ENCODE assay signal across 9 mouse cellular contexts in the genomic region with DNA sequence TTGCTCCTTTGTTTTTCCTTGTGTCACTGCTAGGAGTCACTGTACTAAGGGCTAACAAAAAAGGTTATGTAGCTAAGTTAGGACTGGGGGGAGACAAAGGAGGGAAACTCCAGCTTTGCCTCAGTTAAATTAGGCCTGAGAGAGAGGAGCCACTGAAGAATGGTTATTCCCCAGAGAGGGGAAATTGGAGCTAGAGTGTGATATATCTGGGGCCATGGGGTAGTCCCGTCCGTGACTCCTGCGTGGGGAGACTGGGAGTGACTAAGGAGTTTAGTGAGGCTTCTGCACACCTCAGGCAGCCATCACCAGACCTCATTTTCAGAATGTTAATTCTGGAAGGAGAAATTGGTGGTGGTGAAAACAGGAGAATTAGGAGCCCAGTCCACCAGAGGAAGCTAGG. TPM values are rescaled to one million over a fixed set of nuclear protein-coding genes. Genes with fewer than 3 reads are reported as not detected.
A peak's percentile ranks its signal among the peaks of the same experiment; 100 is the strongest.
DNase-seq lines count a peak whose midpoint lies in the region; ATAC-seq and TF ChIP-seq lines count a peak whose summit lies in the region.
"Had no signal": no experiment of that assay in that cellular context is flagged by ENCODE, and none has a peak within 500 bp of the region (broad histone marks: within the 10 kb centered on the region; RNA-seq: fewer than 3 reads in every experiment).

No protein-coding gene starts in this region.

- 76% methylated on average over 3 of the region's 3 CpGs for WGBS in lung, embryonic 14.5 days
- WGBS in forebrain, embryonic 16.5 days: 92% methylated on average over 3 of the region's 3 CpGs
- 72% methylated on average over 3 of the region's 3 CpGs for WGBS in limb, embryonic 14.5 days
- 85% methylated on average over 3 of the region's 3 CpGs for WGBS in stomach, embryonic 14.5 days
- 95% methylated on average over 3 of the region's 3 CpGs for WGBS in cerebellum, adult 2 months

- H3K9me3 ChIP-seq in lung, embryonic 14.5 days (ENCODE audit: low read depth, low read length): no peaks in the 10 kb centered on the region
- no peaks in the 10 kb centered on the region for H3K9me3 ChIP-seq in forebrain, embryonic 16.5 days (ENCODE audit: control insufficient read depth, low read length)
- H3K9me3 ChIP-seq in limb, embryonic 14.5 days (ENCODE audit: control insufficient read depth, low read length): no peaks in the 10 kb centered on the region
- no peaks in the 10 kb centered on the region for H3K9me3 ChIP-seq in stomach, embryonic 14.5 days (ENCODE audit: control insufficient read depth, low read depth, low read length)

- no peaks in the 10 kb centered on the region for H3K27me3 ChIP-seq in lung, embryonic 14.5 days (ENCODE audit: insufficient read depth, low read length)
- H3K27me3 ChIP-seq in forebrain, embryonic 16.5 days (replicated peaks; ENCODE audit: control insufficient read depth, insufficient read depth, low read length): no peaks in the 10 kb centered on the region
- H3K27me3 ChIP-seq in limb, embryonic 14.5 days (ENCODE audit: control insufficient read depth, insufficient read depth, low read length): no peaks in the 10 kb centered on the region
- H3K27me3 ChIP-seq in stomach, embryonic 14.5 days (ENCODE audit: control insufficient read depth, insufficient read depth, low read length): no peaks in the 10 kb centered on the region
- H3K27me3 ChIP-seq in cerebellum, adult 2 months (ENCODE audit: control insufficient read depth, insufficient read depth, low read length): no peaks in the 10 kb centered on the region

- H3K36me3 ChIP-seq in lung, embryonic 14.5 days (ENCODE audit: insufficient read depth): peaks cover 25% of the 10 kb centered on the region; the same call in 1 of the 2 replicates
- 0 out of 2 replicates have a peak, but pooled peaks cover 2% of the 10 kb centered on the region for H3K36me3 ChIP-seq in forebrain, embryonic 16.5 days (ENCODE audit: control insufficient read depth, insufficient read depth)
- peaks cover 29% of the 10 kb centered on the region for H3K36me3 ChIP-seq in limb, embryonic 14.5 days (ENCODE audit: control insufficient read depth, insufficient read depth, low read length)
- peaks cover 5% of the 10 kb centered on the region for H3K36me3 ChIP-seq in stomach, embryonic 14.5 days (ENCODE audit: control insufficient read depth, insufficient read depth, low read length)

- H3K27ac ChIP-seq in lung, embryonic 14.5 days (ENCODE audit: low read depth): peak overlapping the region; percentile 36
- no peak overlapping the region for H3K27ac ChIP-seq in forebrain, embryonic 16.5 days (ENCODE audit: low read length)
- H3K27ac ChIP-seq in limb, embryonic 14.5 days (replicated peaks; ENCODE audit: low read depth, low read length): peak overlapping the region; percentile 68; the same call in 1 of the 2 replicates
- no peak overlapping the region for H3K27ac ChIP-seq in stomach, embryonic 14.5 days (ENCODE audit: low read length)
- H3K27ac ChIP-seq in cerebellum, adult 2 months (ENCODE audit: insufficient read depth, low read length): no peak overlapping the region
- H3K27ac ChIP-seq: macrophage had no signal

- no peak for ATAC-seq in lung, embryonic 14.5 days (ENCODE audit: insufficient read depth)
- ATAC-seq in forebrain, embryonic 16.5 days: no peak
- no peak for ATAC-seq in limb, embryonic 14.5 days (ENCODE audit: low FRiP score, low read depth)
- ATAC-seq in stomach, embryonic 14.5 days (ENCODE audit: insufficient number of reproducible peaks, insufficient read depth, low FRiP score, low read depth): no peak
- ATAC-seq: inflammation-experienced regulatory T-cells, adult 6 months had no signal

- no peak for TF ChIP-seq CTCF in lung, embryonic 14.5 days (IDR thresholded peaks at IDR 0.05; ENCODE audit: low read depth)
- no peak for TF ChIP-seq CTCF in cerebellum, adult 2 months (IDR thresholded peaks at IDR 0.05; ENCODE audit: borderline replicate concordance, insufficient read depth, low read depth, low read length)

- no peak for DNase-seq in lung, embryonic 14.5 days
- no peak for DNase-seq in lung, postnatal 36 days
- no peak for DNase-seq in limb, embryonic 14.5 days (ENCODE audit: low spot score)
- no peak for DNase-seq in cerebellum, adult 2 months
- DNase-seq in left cerebral cortex, adult 8-10 months (ENCODE audit: low spot score in 2 of 2): no peak

- no peak for TF ChIP-seq POLR2A in limb, embryonic 14.5 days (IDR thresholded peaks at IDR 0.05; ENCODE audit: borderline replicate concordance, extremely low read depth, insufficient read depth, insufficient read length)
- no peak for TF ChIP-seq POLR2A in cerebellum, adult 2 months (IDR thresholded peaks at IDR 0.05; ENCODE audit: borderline replicate concordance, insufficient read depth, low read length)

- 0 out of 2 replicates have a peak, but pooled peaks cover 4% of the 10 kb centered on the region for H3K4me1 ChIP-seq in lung, embryonic 14.5 days (ENCODE audit: insufficient read depth)
- H3K4me1 ChIP-seq in forebrain, embryonic 16.5 days (replicated peaks; ENCODE audit: control insufficient read depth, insufficient read depth, low read length): peaks cover 17% of the 10 kb centered on the region
- peaks cover 8% of the 10 kb centered on the region for H3K4me1 ChIP-seq in limb, embryonic 14.5 days (ENCODE audit: control insufficient read depth, insufficient read depth, low read length)
- H3K4me1 ChIP-seq in stomach, embryonic 14.5 days (ENCODE audit: control insufficient read depth, insufficient read depth, low read length): peaks cover 6% of the 10 kb centered on the region; the same call in 1 of the 2 replicates
- no peaks in the 10 kb centered on the region for H3K4me1 ChIP-seq in cerebellum, adult 2 months (ENCODE audit: control insufficient read depth, insufficient read depth, low read length)

- H3K4me2 ChIP-seq in lung, embryonic 14.5 days: peak overlapping the region; percentile 84
- peak overlapping the region; percentile 91 for H3K4me2 ChIP-seq in forebrain, embryonic 16.5 days (ENCODE audit: low read length)
- H3K4me2 ChIP-seq in limb, embryonic 14.5 days (replicated peaks; ENCODE audit: low read depth, low read length, severe bottlenecking): peak overlapping the region; percentile 53
- peak overlapping the region; percentile 67 for H3K4me2 ChIP-seq in stomach, embryonic 14.5 days (replicated peaks; ENCODE audit: low read depth, low read length)

- H3K9ac ChIP-seq in lung, embryonic 14.5 days: peak overlapping the region; percentile 68
- no peak overlapping the region for H3K9ac ChIP-seq in forebrain, embryonic 16.5 days (replicated peaks; ENCODE audit: low read depth, low read length)
- peak overlapping the region; percentile 86 for H3K9ac ChIP-seq in limb, embryonic 14.5 days (ENCODE audit: low read depth, low read length, severe bottlenecking)
- no peak overlapping the region for H3K9ac ChIP-seq in stomach, embryonic 14.5 days (replicated peaks; ENCODE audit: low read depth, low read length)

- peak overlapping the region; percentile 91 for H3K4me3 ChIP-seq in lung, embryonic 14.5 days (ENCODE audit: low read depth, low read length)
- peak overlapping the region; percentile 86; the same call in 1 of the 2 replicates for H3K4me3 ChIP-seq in forebrain, embryonic 16.5 days (replicated peaks; ENCODE audit: low read length)
- H3K4me3 ChIP-seq in limb, embryonic 14.5 days (replicated peaks; ENCODE audit: low read length): peak overlapping the region; percentile 96
- H3K4me3 ChIP-seq in stomach, embryonic 14.5 days (ENCODE audit: low read depth, low read length): peak overlapping the region; percentile 71; the same call in 1 of the 2 replicates
- no peak overlapping the region for H3K4me3 ChIP-seq in cerebellum, adult 2 months (replicated peaks; ENCODE audit: insufficient read depth, low read depth, low read length)

RNA-seq across cellular contexts. Expression of a gene that starts 1.6 kb away (rescaled TPM):
- 40.4 and 44.8 TPM in 2 replicates for polyA plus RNA-seq in lung, embryonic 14.5 days (2014; fragmentation: Nextera tagmentation; extraction: Ambion mirVana)
- 9.3 and 9.4 TPM in 2 replicates for polyA plus RNA-seq in forebrain, embryonic 16.5 days (2015; fragmentation: Nextera tagmentation; extraction: Ambion mirVana)
- polyA plus RNA-seq in limb, embryonic 14.5 days (2012; rRNA removed): 162 and 200 TPM in 2 replicates
- 93.2 and 98.0 TPM in 2 replicates for polyA plus RNA-seq in limb, embryonic 14.5 days (2014; fragmentation: Nextera tagmentation; extraction: Ambion mirVana)
- polyA plus RNA-seq in stomach, embryonic 14.5 days (2014; fragmentation: Nextera tagmentation; extraction: Ambion mirVana): 45.0 and 46.3 TPM in 2 replicates
- polyA plus RNA-seq in cerebellum, adult 2 months (2012; rRNA removed): 12.3 and 14.7 TPM in 2 replicates
- total RNA-seq in left cerebral cortex, adult 8-10 months (2022): 1 to 10 TPM; 7.0 to 8.9 (median 8.0) TPM

RNA-seq across cellular contexts. Expression of a gene that starts 1.8 kb away (rescaled TPM):
- polyA plus RNA-seq in lung, embryonic 14.5 days (2014; fragmentation: Nextera tagmentation; extraction: Ambion mirVana): 29.0 and 32.3 TPM in 2 replicates
- polyA plus RNA-seq in forebrain, embryonic 16.5 days (2015; fragmentation: Nextera tagmentation; extraction: Ambion mirVana): 27.9 and 30.1 TPM in 2 replicates
- 17.2 and 17.6 TPM in 2 replicates for polyA plus RNA-seq in limb, embryonic 14.5 days (2012; rRNA removed)
- polyA plus RNA-seq in limb, embryonic 14.5 days (2014; fragmentation: Nextera tagmentation; extraction: Ambion mirVana): 31.9 and 33.9 TPM in 2 replicates
- polyA plus RNA-seq in stomach, embryonic 14.5 days (2014; fragmentation: Nextera tagmentation; extraction: Ambion mirVana): 24.0 and 29.7 TPM in 2 replicates
- polyA plus RNA-seq in cerebellum, adult 2 months (2012; rRNA removed): 10.7 and 11.9 TPM in 2 replicates
- total RNA-seq in left cerebral cortex, adult 8-10 months (2022): 10 to 100 TPM; 21.6 to 30.7 (median 28.2) TPM

RNA-seq across cellular contexts. Expression of a gene that starts 16.3 kb away (rescaled TPM):
- not detected in 2 replicates for polyA plus RNA-seq in lung, embryonic 14.5 days (2014; fragmentation: Nextera tagmentation; extraction: Ambion mirVana)
- polyA plus RNA-seq in forebrain, embryonic 16.5 days (2015; fragmentation: Nextera tagmentation; extraction: Ambion mirVana): 0.39 and 0.49 TPM in 2 replicates
- 0.11 and 0.19 TPM in 2 replicates for polyA plus RNA-seq in limb, embryonic 14.5 days (2012; rRNA removed)
- polyA plus RNA-seq in limb, embryonic 14.5 days (2014; fragmentation: Nextera tagmentation; extraction: Ambion mirVana): not detected in 2 replicates
- not detected in 2 replicates for polyA plus RNA-seq in stomach, embryonic 14.5 days (2014; fragmentation: Nextera tagmentation; extraction: Ambion mirVana)
- 0.82 and 0.92 TPM in 2 replicates for polyA plus RNA-seq in cerebellum, adult 2 months (2012; rRNA removed)
- under 1 TPM; 0.37 to 0.72 (median 0.55) TPM for total RNA-seq in left cerebral cortex, adult 8-10 months (2022)
- polyA plus RNA-seq: inflammation-experienced regulatory T-cells, adult 6 months; macrophage had no signal

RNA-seq across cellular contexts. Expression of a gene that starts 20.9 kb away (rescaled TPM):
- polyA plus RNA-seq in lung, embryonic 14.5 days (2014; fragmentation: Nextera tagmentation; extraction: Ambion mirVana): not detected in 2 replicates
- 0.08 and 0.09 TPM in 2 replicates for polyA plus RNA-seq in forebrain, embryonic 16.5 days (2015; fragmentation: Nextera tagmentation; extraction: Ambion mirVana)
- polyA plus RNA-seq in limb, embryonic 14.5 days (2012; rRNA removed): 0.38 and 0.59 TPM in 2 replicates
- polyA plus RNA-seq in limb, embryonic 14.5 days (2014; fragmentation: Nextera tagmentation; extraction: Ambion mirVana): 0.10 and 0.91 TPM in 2 replicates
- not detected in 2 replicates for polyA plus RNA-seq in stomach, embryonic 14.5 days (2014; fragmentation: Nextera tagmentation; extraction: Ambion mirVana)
- 0.20 and 0.32 TPM in 2 replicates for polyA plus RNA-seq in cerebellum, adult 2 months (2012; rRNA removed)
- under 1 TPM in 3 of 4 experiments, not detected in 1; 0.13 to 0.60 (median 0.53) TPM for total RNA-seq in left cerebral cortex, adult 8-10 months (2022)
- polyA plus RNA-seq: inflammation-experienced regulatory T-cells, adult 6 months; macrophage had no signal

RNA-seq across cellular contexts. Expression of a gene that starts 39.2 kb away (rescaled TPM):
- polyA plus RNA-seq in lung, embryonic 14.5 days (2014; fragmentation: Nextera tagmentation; extraction: Ambion mirVana): 134 TPM in 2 replicates
- 235 and 249 TPM in 2 replicates for polyA plus RNA-seq in forebrain, embryonic 16.5 days (2015; fragmentation: Nextera tagmentation; extraction: Ambion mirVana)
- 109 and 125 TPM in 2 replicates for polyA plus RNA-seq in limb, embryonic 14.5 days (2012; rRNA removed)
- 211 and 245 TPM in 2 replicates for polyA plus RNA-seq in limb, embryonic 14.5 days (2014; fragmentation: Nextera tagmentation; extraction: Ambion mirVana)
- 150 and 155 TPM in 2 replicates for polyA plus RNA-seq in stomach, embryonic 14.5 days (2014; fragmentation: Nextera tagmentation; extraction: Ambion mirVana)
- polyA plus RNA-seq in cerebellum, adult 2 months (2012; rRNA removed): 25.7 and 26.4 TPM in 2 replicates
- total RNA-seq in left cerebral cortex, adult 8-10 months (2022): 10 to 100 TPM; 15.2 to 18.2 (median 16.4) TPM

Comparison
In these comparisons a context has a peak if more than half of its experiments do, and no peak if none do; other contexts are left out.
1. H3K27ac ChIP-seq: peak in lung, embryonic 14.5 days (single experiment) and limb, embryonic 14.5 days (single experiment); none in forebrain, embryonic 16.5 days (single experiment), stomach, embryonic 14.5 days (single experiment) and cerebellum, adult 2 months (single experiment).
2. H3K9ac ChIP-seq: peak in lung, embryonic 14.5 days (single experiment) and limb, embryonic 14.5 days (single experiment); none in forebrain, embryonic 16.5 days (single experiment) and stomach, embryonic 14.5 days (single experiment).
3. Peak in every context shown above with its lines, with median percentiles within 50 percentile points of each other: H3K4me2 ChIP-seq.